Mouse (Mus musculus) lung, embryonic 16.5 days (tissue): Measurements from ENCODE around the gene Hoxa7. TPM values are rescaled to one million over a fixed set of nuclear protein-coding genes. Genes with fewer than 3 reads are reported as not detected.

Source experiments
- ATAC-seq: fragments of 200-750 bp; cut with Nextera tagmentation; 2 replicates; pipeline ENCODE4 v1.8.0; 2017; ENCODE audit warnings: low read depth, mild to moderate bottlenecking, moderate library complexity
- H3K27ac ChIP-seq: fragments of 300-500 bp; sonication (generic); 2 replicates; pipeline ENCODE4 v1.5.1; 2014; ENCODE audit warnings: mild to moderate bottlenecking, control low read depth, low read length
- H3K27me3 ChIP-seq: fragments of 300-500 bp; sonication (generic); 2 replicates; pipeline ENCODE4 v1.6.1; 2014; ENCODE audit warnings: low read depth, low read length, mixed read lengths; ENCODE audit not compliant: control insufficient read depth, insufficient read depth
- H3K36me3 ChIP-seq: fragments of 300-500 bp; sonication (generic); 2 replicates; pipeline ENCODE4 v1.6.1; 2014; ENCODE audit warnings: low read length; ENCODE audit not compliant: control insufficient read depth, insufficient read depth
- H3K4me1 ChIP-seq: fragments of 300-500 bp; sonication (generic); replicated peaks from 2 replicates; pipeline ENCODE4 v1.6.1; 2014; ENCODE audit warnings: low read length, mixed read lengths; ENCODE audit not compliant: control insufficient read depth, insufficient read depth
- H3K4me2 ChIP-seq: fragments of 300-500 bp; sonication (generic); 2 replicates; pipeline ENCODE4 v1.6.1; 2014; ENCODE audit warnings: low read depth, low read length, control low read depth
- H3K4me3 ChIP-seq: fragments of 300-500 bp; sonication (generic); 2 replicates; pipeline ENCODE4 v1.5.1; 2014; ENCODE audit warnings: mild to moderate bottlenecking, low read length, control low read depth
- H3K9ac ChIP-seq: fragments of 300-500 bp; sonication (generic); 2 replicates; pipeline ENCODE4 v1.6.1; 2014; ENCODE audit warnings: low read length, control low read depth
- H3K9me3 ChIP-seq: fragments of 300-500 bp; sonication (generic); 2 replicates; pipeline ENCODE4 v1.6.1; 2016; ENCODE audit warnings: low read length; ENCODE audit not compliant: control insufficient read depth
- WGBS: fragments of 180-500 bp; shearing (Covaris S2); extraction: QIAGEN DNeasy Blood & Tissue Kit; methylation state at CpG from one replicate; pipeline ENCODE4 v1.1.7; 2014; 5-methylcytosine and 5-hydroxymethylcytosine counted together
- polyA plus RNA-seq: library from polyadenylated mRNA; unstranded; fragments of >200 nt; fragmentation: Nextera tagmentation; extraction: Ambion mirVana; gene quantifications from 2 replicates; pipeline ENCODE4 v1.2.1, GENCODE M21; 2015

The Hoxa7 gene
- polyA plus RNA-seq, 1 experiment from 2014 or later = 5.8 TPM

DNA sequence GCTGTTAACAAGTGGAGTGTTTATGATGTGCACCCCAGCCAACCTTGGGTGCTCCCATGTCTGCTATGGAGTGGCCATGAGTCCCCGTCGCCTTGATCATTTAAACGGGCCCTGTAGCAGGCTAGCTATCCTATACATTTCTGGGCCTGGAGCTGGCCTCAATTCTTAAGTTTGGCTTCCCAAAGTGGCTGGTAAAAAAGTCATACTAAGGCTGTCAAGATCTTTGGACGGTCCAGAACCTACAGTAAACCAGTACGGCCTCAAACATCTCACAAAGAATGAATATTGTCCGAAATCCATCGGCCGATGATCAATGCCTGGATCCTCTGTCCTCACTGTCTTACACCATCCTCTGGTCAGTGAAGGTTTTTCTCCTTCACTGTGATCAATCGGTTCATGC is 13.6 kb upstream of the Hoxa7 start:
- 27% methylated on average over 9 of the region's 9 CpGs for WGBS
- Histone ChIP-seq H3K27ac (no peak overlapping the region), H3K4me2 (no peak overlapping the region), H3K27me3 (peaks cover 89% of the 10 kb centered on the region), H3K36me3 (no peaks in the 10 kb centered on the region), H3K4me1 (peaks cover 2% of the 10 kb centered on the region; the same call in 1 of the 2 replicates), H3K9me3 (no peaks in the 10 kb centered on the region), H3K9ac (no peak overlapping the region), H3K4me3 (no peak overlapping the region)
- ATAC-seq = no peak

DNA sequence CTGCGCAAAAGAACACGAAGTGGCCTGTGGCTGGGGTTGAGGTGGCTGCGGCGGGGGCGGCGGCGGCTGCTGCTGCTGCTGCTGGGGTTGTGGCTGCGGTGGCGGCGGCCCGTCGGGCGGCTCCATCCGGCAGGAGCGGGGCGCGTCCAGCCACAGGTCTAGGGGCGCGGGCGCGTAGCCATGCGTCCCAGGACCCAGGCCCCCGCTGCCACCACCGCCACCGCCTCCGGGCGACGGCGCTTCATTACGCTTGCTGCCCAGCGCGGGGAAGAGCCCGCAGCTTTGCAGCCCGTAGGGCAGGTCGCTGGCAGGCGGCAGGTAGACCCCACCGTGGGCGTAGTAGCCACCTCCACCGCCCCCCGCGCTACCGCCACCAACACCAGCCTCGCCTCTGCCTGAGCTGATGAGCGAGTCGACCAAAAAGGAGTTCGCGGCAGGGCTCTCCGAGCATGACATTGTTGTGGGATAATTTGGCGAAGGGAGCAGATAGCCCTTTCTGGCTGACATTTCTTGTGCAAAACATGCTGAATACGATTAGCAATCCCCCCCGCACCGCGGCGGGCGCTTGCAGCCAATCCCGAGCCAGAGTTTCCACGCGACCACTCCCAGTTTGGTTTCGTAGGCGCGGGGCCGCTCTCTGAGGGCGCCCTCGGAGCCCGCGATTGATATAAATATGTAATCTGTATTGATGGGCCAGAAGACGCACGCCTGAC is 12.9 kb upstream of the Hoxa7 start:
- Histone ChIP-seq H3K9me3 (no peaks in the 10 kb centered on the region), H3K9ac (no peak overlapping the region), H3K4me1 (peaks cover 2% of the 10 kb centered on the region; the same call in 1 of the 2 replicates), H3K27me3 (peaks cover 88% of the 10 kb centered on the region), H3K4me2 (no peak overlapping the region), H3K36me3 (no peaks in the 10 kb centered on the region), H3K4me3 (no peak overlapping the region), H3K27ac (no peak overlapping the region)
- ATAC-seq = no peak
- 1% methylated on average over 58 of the region's 68 CpGs for WGBS

DNA sequence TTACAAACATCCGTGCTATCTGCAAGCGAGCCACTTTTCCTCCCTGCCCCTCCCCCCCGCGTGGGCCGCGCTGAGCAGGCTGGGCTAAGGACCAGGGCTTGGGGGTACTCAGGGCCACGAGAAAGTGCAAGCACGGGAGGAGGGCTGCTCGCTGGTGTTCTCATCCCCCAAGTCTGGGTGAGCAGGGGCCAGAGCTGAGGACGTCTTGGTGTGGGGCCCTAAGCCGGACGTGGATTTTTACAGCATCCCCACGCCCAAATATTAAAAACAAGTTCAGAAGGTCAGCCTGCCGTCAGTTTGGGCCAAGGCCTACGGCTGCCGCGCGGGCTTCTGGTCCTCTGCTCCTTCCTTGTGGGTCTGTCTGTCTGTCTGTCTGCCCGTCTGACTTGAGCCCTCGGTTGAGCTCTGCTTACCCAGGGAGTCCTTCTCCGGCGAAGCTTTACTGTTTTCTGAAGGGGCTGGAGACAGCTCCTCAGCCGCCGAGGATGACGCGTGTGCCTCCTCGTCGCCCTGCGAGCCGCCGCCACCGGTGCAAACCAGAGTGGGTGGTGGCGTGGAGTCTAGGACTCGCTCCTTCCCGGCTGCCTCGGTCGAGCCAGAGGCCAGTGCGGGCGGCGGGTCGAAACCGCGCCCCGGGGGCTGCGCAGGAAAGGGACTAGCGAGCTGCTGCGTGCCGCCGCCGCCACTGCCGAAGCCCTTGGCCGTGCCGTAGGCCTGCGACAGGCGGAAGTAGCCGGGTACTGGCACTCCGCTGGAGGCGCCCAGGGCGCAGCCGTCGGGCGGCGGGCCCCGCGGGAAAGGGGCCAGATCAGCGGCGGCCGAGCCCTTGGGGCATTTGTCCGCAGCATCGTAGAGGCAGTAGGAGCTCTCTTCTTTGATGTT is 12.1 kb upstream of the Hoxa7 start:
- Histone ChIP-seq H3K4me3 (peak overlapping the region; percentile 20), H3K36me3 (no peaks in the 10 kb centered on the region), H3K27ac (no peak overlapping the region), H3K9me3 (no peaks in the 10 kb centered on the region), H3K4me1 (peaks cover 2% of the 10 kb centered on the region; the same call in 1 of the 2 replicates), H3K27me3 (peaks cover 90% of the 10 kb centered on the region), H3K9ac (no peak overlapping the region), H3K4me2 (no peak overlapping the region)
- WGBS = under 1% methylated on average over 70 of the region's 70 CpGs
- ATAC-seq = peak; percentile 23; the same call in 1 of the 2 replicates

DNA sequence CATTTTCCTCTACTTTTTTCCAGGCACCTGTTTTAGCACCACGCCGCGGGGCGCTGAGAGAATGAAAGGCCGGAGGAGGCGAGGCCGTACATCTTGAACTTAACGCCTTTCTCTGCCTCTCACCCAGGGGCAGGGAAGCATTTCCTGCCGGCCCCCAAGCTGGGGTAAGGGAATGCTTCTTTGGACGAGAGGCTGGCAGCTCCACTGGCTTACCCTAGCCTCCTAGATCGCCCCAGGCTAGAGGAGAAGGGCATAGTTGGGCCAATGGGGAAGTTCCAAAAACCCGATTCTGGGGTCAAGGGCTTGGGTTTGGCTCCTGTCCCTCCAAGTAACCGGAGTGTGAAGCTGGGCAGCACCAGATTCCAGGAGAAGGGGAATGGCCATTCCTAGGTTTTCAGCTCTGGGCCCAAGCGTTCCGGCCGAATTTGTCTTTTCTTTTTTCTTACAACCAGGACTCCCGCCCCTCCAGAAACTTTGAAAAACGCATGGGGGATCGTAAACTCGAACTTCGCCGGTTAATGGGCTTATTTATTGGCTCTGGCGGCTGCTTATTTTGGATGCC is 11.4 kb upstream of the Hoxa7 start:
- WGBS = 2% methylated on average over 23 of the region's 23 CpGs
- no peaks in the 10 kb centered on the region for H3K9me3 ChIP-seq
- H3K4me3 ChIP-seq = no peak overlapping the region
- H3K27ac ChIP-seq = no peak overlapping the region
- H3K4me1 ChIP-seq = peaks cover 2% of the 10 kb centered on the region; the same call in 1 of the 2 replicates
- H3K4me2 ChIP-seq = no peak overlapping the region
- no peak for ATAC-seq
- H3K9ac ChIP-seq = no peak overlapping the region
- no peaks in the 10 kb centered on the region for H3K36me3 ChIP-seq
- H3K27me3 ChIP-seq = peaks cover 92% of the 10 kb centered on the region

DNA sequence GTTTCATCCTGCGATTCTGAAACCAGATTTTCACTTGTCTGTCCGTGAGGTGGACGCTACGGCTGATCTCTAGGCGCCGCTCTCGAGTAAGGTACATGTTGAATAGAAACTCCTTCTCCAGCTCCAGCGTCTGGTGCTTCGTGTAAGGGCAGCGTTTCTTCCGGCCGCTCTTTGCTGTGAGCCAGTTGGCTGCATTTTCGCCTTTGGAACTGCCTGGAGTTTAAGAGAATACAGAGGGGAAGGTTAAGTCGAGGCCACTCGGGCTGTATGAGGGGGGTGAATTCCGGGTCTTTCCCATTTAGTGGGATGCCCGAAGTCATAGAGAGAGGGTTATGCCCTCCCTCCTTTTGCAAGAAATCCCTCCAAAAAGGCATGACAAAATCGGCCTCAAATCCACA is 10.9 kb upstream of the Hoxa7 start:
- H3K27ac ChIP-seq = no peak overlapping the region
- peaks cover 2% of the 10 kb centered on the region; the same call in 1 of the 2 replicates for H3K4me1 ChIP-seq
- H3K27me3 ChIP-seq = peaks cover 91% of the 10 kb centered on the region
- H3K9ac ChIP-seq = no peak overlapping the region
- H3K36me3 ChIP-seq = no peaks in the 10 kb centered on the region
- no peak overlapping the region; the same call in 1 of the 2 replicates for H3K4me3 ChIP-seq
- no peaks in the 10 kb centered on the region for H3K9me3 ChIP-seq
- under 1% methylated on average over 18 of the region's 18 CpGs for WGBS
- no peak overlapping the region for H3K4me2 ChIP-seq
- no peak for ATAC-seq

DNA sequence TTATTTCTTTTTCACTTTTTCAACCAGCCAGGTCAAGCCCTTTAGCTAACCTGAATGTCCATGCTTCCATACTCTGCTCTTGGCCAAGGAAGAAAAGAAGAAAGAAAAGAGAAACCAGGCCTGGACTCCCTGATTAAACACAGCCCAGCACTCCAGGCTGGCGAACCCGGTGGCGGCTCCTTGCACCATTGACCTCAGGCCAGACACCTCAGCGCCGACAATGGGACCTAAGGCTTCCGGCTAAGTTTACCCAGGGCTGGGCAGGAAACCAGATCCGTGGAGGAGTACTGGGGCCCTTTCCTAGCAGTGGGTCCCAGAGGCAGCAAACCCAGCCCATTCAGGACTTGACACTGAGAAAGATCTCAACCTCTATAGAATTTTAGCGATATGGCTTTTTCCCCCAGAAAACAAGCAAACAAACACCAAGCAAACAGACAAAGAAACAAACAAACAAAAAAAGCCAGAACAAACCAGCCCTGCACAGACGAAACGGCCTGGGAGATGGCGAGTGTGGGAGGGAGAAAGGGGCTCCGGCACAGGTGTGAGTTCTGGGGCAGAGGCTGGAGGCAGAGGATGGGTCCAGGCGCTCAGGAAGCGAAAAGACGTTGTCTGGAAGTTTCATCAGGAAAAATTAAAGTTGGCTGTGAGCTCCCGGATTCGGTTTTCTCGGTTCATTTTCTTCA is 10.4 kb upstream of the Hoxa7 start:
- Histone ChIP-seq H3K27ac (no peak overlapping the region), H3K27me3 (peaks cover 91% of the 10 kb centered on the region), H3K9ac (no peak overlapping the region), H3K9me3 (no peaks in the 10 kb centered on the region), H3K4me3 (no peak overlapping the region; the same call in 1 of the 2 replicates), H3K4me1 (peaks cover 2% of the 10 kb centered on the region; the same call in 1 of the 2 replicates), H3K36me3 (no peaks in the 10 kb centered on the region), H3K4me2 (no peak overlapping the region)
- WGBS = 2% methylated on average over 18 of the region's 18 CpGs
- no peak for ATAC-seq

DNA sequence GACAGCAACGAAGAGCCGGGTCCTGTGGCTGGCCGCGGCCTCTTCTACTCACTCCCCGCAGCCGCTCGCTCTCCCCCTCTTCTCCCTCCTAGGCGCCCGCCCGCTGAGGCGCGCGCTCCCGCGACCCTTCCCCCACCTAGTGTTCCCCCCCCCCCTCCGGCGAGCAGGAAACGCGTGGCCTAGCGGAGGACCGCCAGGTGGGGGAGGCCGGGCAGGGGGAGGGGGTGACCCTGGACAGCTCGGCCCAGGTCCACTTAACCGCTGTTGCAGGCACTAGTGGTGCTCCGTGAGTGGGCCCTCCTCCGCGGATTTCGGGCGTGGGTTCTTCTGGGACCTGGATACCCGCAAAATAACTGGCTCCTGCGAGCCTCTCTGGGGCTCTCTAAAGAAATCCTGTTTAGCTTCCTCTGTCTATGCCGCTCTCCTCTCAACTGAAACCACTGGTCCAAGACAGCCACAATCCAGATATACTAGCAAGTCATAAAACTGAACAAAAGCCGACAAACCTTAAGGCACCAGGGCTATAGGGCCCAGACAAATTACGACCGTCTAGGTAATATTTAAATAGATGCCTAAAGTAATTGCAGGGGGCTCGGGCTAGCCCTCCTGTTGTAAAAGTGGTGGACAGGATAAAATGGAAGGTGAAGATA is 9.0 kb upstream of the Hoxa7 start, which contains the start of gene Hoxa9:
Gene Hoxa9, minus strand, starts transcription at position 574 of the 650 bp plus-strand sequence.
- peaks cover 7% of the 10 kb centered on the region for H3K4me1 ChIP-seq
- H3K9me3 ChIP-seq = no peaks in the 10 kb centered on the region
- H3K36me3 ChIP-seq = no peaks in the 10 kb centered on the region
- ATAC-seq = peak; percentile 18; the same call in 1 of the 2 replicates
- H3K9ac ChIP-seq = no peak within 1 kb of the TSS
- no peak within 1 kb of the TSS for H3K27ac ChIP-seq
- no peak within 1 kb of the TSS for H3K4me2 ChIP-seq
- H3K27me3 ChIP-seq = peaks cover 91% of the 10 kb centered on the region
- WGBS = 2% methylated on average over 20 of the region's 36 CpGs
- H3K4me3 ChIP-seq = no peak within 1 kb of the TSS

DNA sequence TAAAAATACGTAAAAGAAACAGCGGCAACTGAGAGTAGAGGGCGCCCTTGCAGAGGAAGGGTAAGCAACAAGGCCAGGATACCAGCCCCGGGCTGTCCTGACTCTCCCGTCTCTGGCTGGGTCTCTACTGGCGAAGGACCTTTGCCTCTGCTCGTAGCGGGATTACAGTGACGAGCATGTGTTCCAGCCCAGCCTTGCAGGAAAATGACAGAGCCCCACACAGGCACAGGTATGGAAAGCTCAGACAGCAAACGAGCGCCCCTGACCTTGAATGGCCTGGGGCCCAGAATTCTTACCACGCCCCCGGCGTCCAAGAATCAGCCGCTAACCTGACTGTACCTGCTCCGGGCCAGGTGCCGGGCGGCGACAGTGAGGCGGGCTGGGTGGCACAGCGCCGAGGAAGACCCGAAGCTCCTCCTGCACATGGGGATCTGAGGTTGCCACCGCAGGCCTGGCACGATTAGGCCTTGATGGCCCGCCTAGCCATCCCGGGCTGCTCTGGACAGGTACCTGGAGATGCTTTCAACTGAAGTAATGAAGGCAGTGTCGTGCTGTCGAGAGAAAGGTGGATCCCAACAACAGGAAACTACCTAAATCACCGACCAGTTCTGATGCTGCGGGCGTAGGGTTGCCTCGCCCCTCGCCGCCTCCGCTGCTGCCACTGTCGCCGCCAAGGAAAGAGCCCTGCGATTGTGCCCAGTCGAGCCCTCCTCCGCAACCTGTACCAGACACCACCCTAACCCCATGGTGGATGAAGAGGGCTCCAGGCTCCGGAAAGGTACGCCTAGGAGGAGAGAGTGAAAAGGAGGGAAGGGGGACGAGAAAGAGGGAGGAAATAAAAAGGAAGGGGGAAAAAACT is 8.1 kb upstream of the Hoxa7 start:
- no peak overlapping the region for H3K27ac ChIP-seq
- WGBS = 3% methylated on average over 44 of the region's 44 CpGs
- no peak overlapping the region for H3K4me3 ChIP-seq
- peaks cover 91% of the 10 kb centered on the region for H3K27me3 ChIP-seq
- H3K9me3 ChIP-seq = no peaks in the 10 kb centered on the region
- ATAC-seq = no peak; the same call in 1 of the 2 replicates
- no peak overlapping the region for H3K4me2 ChIP-seq
- no peaks in the 10 kb centered on the region for H3K36me3 ChIP-seq
- H3K9ac ChIP-seq = no peak overlapping the region
- H3K4me1 ChIP-seq = peaks cover 10% of the 10 kb centered on the region
